Mouse (Mus musculus) midbrain, embryonic 13.5 days (tissue): Measurements from ENCODE around the gene Gm49369. TPM values are rescaled to one million over a fixed set of nuclear protein-coding genes. Genes with fewer than 3 reads are reported as not detected.

Experiments used
- polyA plus RNA-seq: library from polyadenylated mRNA; unstranded; fragments of >200 nt; fragmentation: Nextera tagmentation; extraction: Ambion mirVana; gene quantifications from 2 replicates; pipeline ENCODE4 v1.2.1, GENCODE M21; 2015

The Gm49369 gene
- polyA plus RNA-seq, 1 experiment from 2014 or later = not detected

Other genes with a start within 250 kb of the Gm49369 start
- not detected in 2 replicates for gene Gm39115, start 246.6 kb downstream of the Gm49369 start, polyA plus RNA-seq
- not detected in 2 replicates for gene Gm45337, start 238.1 kb downstream of the Gm49369 start, polyA plus RNA-seq
- gene Gm29735, start 225.6 kb downstream of the Gm49369 start, polyA plus RNA-seq = not detected in 2 replicates
- not detected in 2 replicates for gene Gm4553, start 216.9 kb downstream of the Gm49369 start, polyA plus RNA-seq
- not detected in 2 replicates for gene Krtap5-2, start 206.7 kb downstream of the Gm49369 start, polyA plus RNA-seq
- not detected in 2 replicates for gene Gm10153, start 192.3 kb downstream of the Gm49369 start, polyA plus RNA-seq
- not detected in 2 replicates for gene Krtap5-3, start 181.3 kb downstream of the Gm49369 start, polyA plus RNA-seq
- gene Gm7579, start 170.8 kb downstream of the Gm49369 start, polyA plus RNA-seq = not detected in 2 replicates
- gene Krtap5-5, start 152.7 kb downstream of the Gm49369 start, polyA plus RNA-seq = not detected in 2 replicates
- not detected in 2 replicates for gene Gm40460, start 141.6 kb downstream of the Gm49369 start, polyA plus RNA-seq
- gene Gm2431, start 124.3 kb downstream of the Gm49369 start, polyA plus RNA-seq = not detected in 2 replicates
- not detected in 2 replicates for gene Gm4559, start 108.3 kb downstream of the Gm49369 start, polyA plus RNA-seq
- gene Krtap5-1, start 85.5 kb downstream of the Gm49369 start, polyA plus RNA-seq = not detected in 2 replicates
- gene Krtap5-4, start 79.1 kb downstream of the Gm49369 start, polyA plus RNA-seq = not detected in 2 replicates
- 1.9 and 2.3 TPM in 2 replicates for gene Ifitm10, start 8.9 kb downstream of the Gm49369 start, polyA plus RNA-seq
- gene Ctsd, start 5.4 kb upstream of the Gm49369 start, polyA plus RNA-seq = 191 and 206 TPM in 2 replicates
- not detected in 2 replicates for gene Syt8, start 52.2 kb upstream of the Gm49369 start, polyA plus RNA-seq
- gene Tnni2, start 59.1 kb upstream of the Gm49369 start, polyA plus RNA-seq = 0.59 and 0.75 TPM in 2 replicates
- gene Lsp1, start 78.1 kb upstream of the Gm49369 start, polyA plus RNA-seq = 6.5 and 6.9 TPM in 2 replicates
- 0.68 and 1.0 TPM in 2 replicates for gene Tnnt3, start 116.2 kb upstream of the Gm49369 start, polyA plus RNA-seq
- 12.8 and 13.7 TPM in 2 replicates for gene Mrpl23, start 150.0 kb upstream of the Gm49369 start, polyA plus RNA-seq